Mouse (Mus musculus) CH12.LX (cell line): Measurements from ENCODE around the gene Tmem129. TPM values are rescaled to one million over a fixed set of nuclear protein-coding genes. Genes with fewer than 3 reads are reported as not detected.

ENCODE experiments used
- DNase-seq: peaks from one replicate; pipeline ENCODE4 v3.0.0-alpha.2; 2013; ENCODE audit errors: extremely low read depth
- H3K27ac ChIP-seq: 2 replicates; pipeline ENCODE4 v1.5.1; 2012; ENCODE audit warnings: low read depth, mild to moderate bottlenecking, control low read depth, moderate library complexity; ENCODE audit not compliant: insufficient read depth
- H3K27me3 ChIP-seq: replicated peaks from 2 replicates; pipeline ENCODE3; 2012; ENCODE audit warnings: inconsistent platforms
- H3K36me3 ChIP-seq, 2 experiments: replicated peaks in 1 of 2; 2 replicates each; pipeline versions ENCODE3 to v1.6.1; 2012; ENCODE audit warnings: inconsistent platforms in 1 of 2, low read length in 1 of 2, mild to moderate bottlenecking in 1 of 2, mixed read lengths in 1 of 2, moderate library complexity in 1 of 2; ENCODE audit not compliant: control insufficient read depth in 1 of 2, insufficient read depth in 1 of 2
- H3K4me1 ChIP-seq, 2 experiments: 2 replicates each; pipeline ENCODE4 v1.6.1; 2012; ENCODE audit warnings: inconsistent platforms in 1 of 2, moderate library complexity in 1 of 2; ENCODE audit not compliant: insufficient read depth in 2 of 2, control insufficient read depth in 1 of 2
- H3K4me2 ChIP-seq: 2 replicates; pipeline ENCODE4 v1.6.1; 2012; ENCODE audit warnings: low read depth, mild to moderate bottlenecking, control low read depth; ENCODE audit not compliant: poor library complexity, insufficient read depth, severe bottlenecking
- H3K4me3 ChIP-seq, 3 experiments: fragments of 150-350 bp in 1 of 3; sonication (generic) in 1 of 3; replicated peaks in 1 of 3; 2 replicates each; pipeline versions ENCODE3 to v1.5.1; 2011 to 2012; ENCODE audit warnings: low read depth in 2 of 3, low read length in 2 of 3, mild to moderate bottlenecking in 2 of 3, moderate library complexity in 2 of 3, control low read depth in 1 of 3, improper control_type of control experiment in 1 of 3, inconsistent platforms in 1 of 3, mixed read lengths in 1 of 3; ENCODE audit not compliant: poor library complexity in 1 of 3
- H3K79me2 ChIP-seq: replicated peaks from 2 replicates; pipeline ENCODE4 v1.6.1; 2012; ENCODE audit warnings: mild to moderate bottlenecking, moderate library complexity; ENCODE audit not compliant: control insufficient read depth, poor library complexity, insufficient read depth, severe bottlenecking; ENCODE audit errors: extremely low read depth
- H3K9ac ChIP-seq: 2 replicates; pipeline ENCODE4 v1.6.1; 2012; ENCODE audit warnings: low read depth, mild to moderate bottlenecking, control low read depth, moderate library complexity; ENCODE audit not compliant: insufficient read depth
- H3K9me3 ChIP-seq: replicated peaks from 2 replicates; pipeline ENCODE3; 2012; ENCODE audit warnings: low read length, inconsistent platforms, mixed read lengths
- CHD1 ChIP-seq: IDR thresholded peaks from 2 replicates; pipeline ENCODE4 v1.6.1; 2012; ENCODE audit warnings: low read depth, low read length, improper control_type of control experiment, inconsistent platforms
- CHD2 ChIP-seq: IDR thresholded peaks from 2 replicates; pipeline ENCODE4 v1.6.1; 2011; ENCODE audit warnings: low read length, improper control_type of control experiment
- CTCF ChIP-seq, 2 experiments: IDR thresholded peaks in 1 of 2; conservative IDR thresholded peaks in 1 of 2; 2 replicates each; pipeline ENCODE4 v1.5.1; 2011 to 2012; ENCODE audit warnings: low read depth in 2 of 2, low read length in 2 of 2, improper control_type of control experiment in 1 of 2, inconsistent platforms in 1 of 2, mild to moderate bottlenecking in 1 of 2, moderate library complexity in 1 of 2
- ELF1 ChIP-seq: IDR thresholded peaks from 2 replicates; pipeline ENCODE4 v1.6.1; 2014; ENCODE audit warnings: low read depth, mild to moderate bottlenecking, inconsistent platforms, low read length, improper control_type of control experiment
- ETS1 ChIP-seq: conservative IDR thresholded peaks from 2 replicates; pipeline ENCODE4 v1.6.1; 2012; ENCODE audit warnings: low read depth, mild to moderate bottlenecking, inconsistent platforms, low read length, improper control_type of control experiment, moderate library complexity
- GABPA ChIP-seq: IDR thresholded peaks from 2 replicates; pipeline ENCODE4 v1.6.1; 2012; ENCODE audit warnings: low read depth, low read length, improper control_type of control experiment, inconsistent platforms; ENCODE audit not compliant: insufficient replicate concordance
- HCFC1 ChIP-seq: IDR thresholded peaks from 2 replicates; pipeline ENCODE4 v1.6.1; 2012; ENCODE audit warnings: low read depth, mild to moderate bottlenecking, inconsistent platforms, low read length, improper control_type of control experiment
- IRF4 ChIP-seq: IDR thresholded peaks from 2 replicates; pipeline ENCODE4 v1.6.1; 2014; ENCODE audit warnings: low read depth, mild to moderate bottlenecking, inconsistent platforms, low read length, improper control_type of control experiment
- JUN ChIP-seq: IDR thresholded peaks from 2 replicates; pipeline ENCODE4 v1.6.1; 2011; ENCODE audit warnings: low read depth, mild to moderate bottlenecking, low read length, improper control_type of control experiment, moderate library complexity; ENCODE audit not compliant: insufficient read depth
- MAFK ChIP-seq: IDR thresholded peaks from 2 replicates; pipeline ENCODE4 v1.6.1; 2011; ENCODE audit warnings: low read length, improper control_type of control experiment; ENCODE audit not compliant: insufficient replicate concordance
- MAX ChIP-seq: IDR thresholded peaks from 2 replicates; pipeline ENCODE4 v1.6.1; 2011; ENCODE audit warnings: low read length, improper control_type of control experiment
- MAZ ChIP-seq: IDR thresholded peaks from 2 replicates; pipeline ENCODE4 v1.6.1; 2012; ENCODE audit warnings: low read depth, mild to moderate bottlenecking, inconsistent platforms, low read length, improper control_type of control experiment, moderate library complexity
- MXI1 ChIP-seq: IDR thresholded peaks from 2 replicates; pipeline ENCODE4 v1.6.1; 2011; ENCODE audit warnings: mild to moderate bottlenecking, low read depth, low read length, improper control_type of control experiment
- MYC ChIP-seq: IDR thresholded peaks from 2 replicates; pipeline ENCODE4 v1.6.1; 2011; ENCODE audit warnings: low read depth, mild to moderate bottlenecking, improper control_type of control experiment, low read length
- NELFE ChIP-seq: IDR thresholded peaks from 2 replicates; pipeline ENCODE4 v1.6.1; 2011; ENCODE audit warnings: low read depth, low read length, improper control_type of control experiment
- PAX5 ChIP-seq: IDR thresholded peaks from 2 replicates; pipeline ENCODE4 v1.6.1; 2012; ENCODE audit warnings: low read length, inconsistent platforms, mixed read lengths
- POLR2A ChIP-seq: IDR thresholded peaks from 2 replicates; pipeline ENCODE4 v1.6.1; 2011; ENCODE audit warnings: low read depth, mild to moderate bottlenecking, improper control_type of control experiment, low read length
- RAD21 ChIP-seq: IDR thresholded peaks from 2 replicates; pipeline ENCODE4 v1.6.1; 2011; ENCODE audit warnings: low read depth, mild to moderate bottlenecking, low read length, improper control_type of control experiment, moderate library complexity
- SIN3A ChIP-seq: IDR thresholded peaks from 2 replicates; pipeline ENCODE4 v1.6.1; 2012; ENCODE audit warnings: low read length, improper control_type of control experiment, inconsistent platforms
- SMC3 ChIP-seq: IDR thresholded peaks from 2 replicates; pipeline ENCODE4 v1.6.1; 2011; ENCODE audit warnings: low read depth, low read length, improper control_type of control experiment
- TBP ChIP-seq: conservative IDR thresholded peaks from 2 replicates; pipeline ENCODE4 v1.6.1; 2011; ENCODE audit warnings: low read depth, low read length, improper control_type of control experiment
- TCF12 ChIP-seq: IDR thresholded peaks from 2 replicates; pipeline ENCODE4 v1.6.1; 2014; ENCODE audit warnings: low read depth, mild to moderate bottlenecking, inconsistent platforms, low read length, improper control_type of control experiment
- USF1 ChIP-seq: IDR thresholded peaks from 2 replicates; pipeline ENCODE4 v1.6.1; 2014; ENCODE audit warnings: low read depth, mild to moderate bottlenecking, inconsistent platforms, low read length, improper control_type of control experiment
- ZC3H11A ChIP-seq: IDR thresholded peaks from 2 replicates; pipeline ENCODE4 v1.6.1; 2012; ENCODE audit warnings: low read depth, mild to moderate bottlenecking, inconsistent platforms, low read length, improper control_type of control experiment
- ZMIZ1 ChIP-seq: IDR thresholded peaks from 2 replicates; pipeline ENCODE4 v1.6.1; 2012; ENCODE audit warnings: low read depth, mild to moderate bottlenecking, inconsistent platforms, low read length, improper control_type of control experiment
- ZNF384 ChIP-seq: IDR thresholded peaks from 2 replicates; pipeline ENCODE4 v1.6.1; 2012; ENCODE audit warnings: low read depth, low read length, improper control_type of control experiment, inconsistent platforms
- dilution Hi-C: fragments of 300-500 bp; cut with MboI; formaldehyde crosslinking; loops from 2 replicates; pipeline ENCODE4 v1.14.3; 2020; ENCODE audit warnings: low sequenced_read_pairs; ENCODE audit not compliant: extremely low pct_unique_long_range_greater_than_20kb, extremely low pct_ligation_motif_present
- in situ Hi-C: fragments of 300-500 bp; cut with MboI; formaldehyde crosslinking; loops from 3 replicates; pipeline ENCODE4 v1.14.3; 2019; ENCODE audit warnings: low sequenced_read_pairs, low pct_ligation_motif_present, low pct_unique_long_range_greater_than_20kb, mixed read lengths
- polyA plus RNA-seq: library from polyadenylated mRNA; unstranded; fragments of >175 nt; gene quantifications from 2 replicates; pipeline ENCODE4 v1.2.1, GENCODE M21; 2012; ENCODE audit warnings: low read depth; ENCODE audit not compliant: insufficient read length
- total RNA-seq, 2 experiments: library from RNA; depleted of rRNA; stranded (reverse); fragments of 300-350 nt in 1 of 2; fragments of >200 nt in 1 of 2; gene quantifications; 2 replicates each; pipeline ENCODE4 v1.2.3; 2012 to 2014

Gene Tmem129
- total and polyA plus RNA-seq, 3 experiments, result 10.8 to 15.2 (median 12.7) TPM

DNA sequence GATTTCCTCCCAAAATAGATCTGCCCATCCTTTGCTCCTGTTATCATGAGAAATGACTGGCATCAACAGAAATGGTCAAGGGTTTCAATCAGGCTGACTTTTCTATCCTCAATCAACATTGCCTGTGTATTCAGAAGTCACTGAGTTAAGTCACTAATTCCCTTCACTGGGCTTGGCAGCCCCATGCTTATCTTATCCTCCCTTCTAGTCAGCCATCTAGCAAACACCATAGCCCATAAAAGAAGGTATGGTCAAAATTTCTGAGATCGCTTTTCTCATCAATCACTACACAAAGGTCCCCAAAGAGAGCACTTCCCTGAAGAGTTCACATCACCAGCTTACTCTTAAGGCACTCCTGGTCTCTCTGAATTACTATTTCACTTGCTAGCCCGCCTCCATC, 7.2 kb downstream of the Tmem129 start:
- no peak for TF ChIP-seq ZC3H11A
- Histone ChIP-seq H3K79me2 (peaks cover 62% of the 10 kb centered on the region), H3K36me3 (peaks cover 42 to 69% of the 10 kb centered on the region in 2 experiments), H3K4me2 (peak overlapping the region; percentile 96), H3K9me3 (no peaks in the 10 kb centered on the region), H3K27ac (no peak overlapping the region), H3K9ac (peak overlapping the region; percentile 96), H3K4me1 (peaks cover 12 to 53% of the 10 kb centered on the region in 2 experiments), H3K4me3 (peak overlapping the region; percentile 87 to 91 (median 89)), H3K27me3 (no peaks in the 10 kb centered on the region)
- no peak for DNase-seq
- in situ Hi-C loops, result no loop called here
- dilution Hi-C loops, result no loop called here

DNA sequence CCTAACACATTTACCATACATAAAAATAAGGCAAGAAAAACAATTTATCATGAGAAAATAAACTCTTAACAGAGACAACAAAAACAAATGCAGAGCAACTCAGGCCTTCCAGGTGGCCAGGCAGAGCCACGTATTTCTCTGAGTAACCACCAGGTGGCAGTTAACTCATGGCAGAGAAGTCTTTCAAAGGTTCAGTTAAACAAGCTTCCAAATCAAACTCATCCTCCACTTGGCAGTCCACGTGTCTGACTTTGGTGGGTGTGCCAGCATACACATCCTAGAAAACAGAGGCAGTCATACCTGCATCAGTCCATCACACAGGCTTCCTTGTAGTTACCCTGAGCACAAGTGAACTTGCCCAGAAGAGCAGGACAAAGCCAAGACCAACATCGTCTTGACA, 17.6 kb downstream of the Tmem129 start:
- TF ChIP-seq TCF12 (no peak), MAFK (no peak), SIN3A (no peak), MAX (peak; percentile 49; the same call in 1 of the 2 replicates), CHD2 (no peak), TBP (no peak), PAX5 (no peak), ELF1 (no peak), MYC (0 out of 2 replicates have a peak, but pooled peaks have one; percentile 33), CTCF (conservative IDR thresholded peaks at IDR 0.05 in 1 of 2, IDR thresholded peaks at IDR 0.05 in 1 of 2; ENCODE audit: low read depth in 2 of 2, low read length in 2 of 2) (peak; percentile 40 to 69; a peak in 3 of 4 replicates), ETS1 (no peak), CHD1 (no peak), IRF4 (no peak), ZNF384 (no peak), GABPA (no peak), HCFC1 (no peak), ZMIZ1 (no peak), SMC3 (peak; percentile 52), MAZ (no peak), NELFE (no peak), RAD21 (peak; percentile 36), MXI1 (no peak), JUN (no peak), POLR2A (no peak), USF1 (no peak)
- H3K36me3 ChIP-seq, result peaks cover 58 to 86% of the 10 kb centered on the region in 2 experiments
- in situ Hi-C loops (no loop called here), dilution Hi-C loops (no loop called here)
- H3K79me2 ChIP-seq, result peaks cover 5% of the 10 kb centered on the region; the same call in 1 of the 2 replicates
- H3K9ac ChIP-seq, result no peak overlapping the region
- no peaks in the 10 kb centered on the region for H3K27me3 ChIP-seq
- no peak overlapping the region for H3K27ac ChIP-seq
- no peaks in the 10 kb centered on the region for H3K4me1 ChIP-seq
- H3K4me2 ChIP-seq, result no peak overlapping the region
- H3K9me3 ChIP-seq, result no peaks in the 10 kb centered on the region
- no peak overlapping the region for H3K4me3 ChIP-seq
- DNase-seq, result peak; percentile 50
